Mouse (Mus musculus): Measurements from ENCODE around the gene P2ry12.

P2ry12 gene

GRCm38 (mm10) chr3:59191674-59192073 is 71.0 kb downstream of the P2ry12 start:
- intact Hi-C loops (cut with DNase I), result no loop called here

DNA sequence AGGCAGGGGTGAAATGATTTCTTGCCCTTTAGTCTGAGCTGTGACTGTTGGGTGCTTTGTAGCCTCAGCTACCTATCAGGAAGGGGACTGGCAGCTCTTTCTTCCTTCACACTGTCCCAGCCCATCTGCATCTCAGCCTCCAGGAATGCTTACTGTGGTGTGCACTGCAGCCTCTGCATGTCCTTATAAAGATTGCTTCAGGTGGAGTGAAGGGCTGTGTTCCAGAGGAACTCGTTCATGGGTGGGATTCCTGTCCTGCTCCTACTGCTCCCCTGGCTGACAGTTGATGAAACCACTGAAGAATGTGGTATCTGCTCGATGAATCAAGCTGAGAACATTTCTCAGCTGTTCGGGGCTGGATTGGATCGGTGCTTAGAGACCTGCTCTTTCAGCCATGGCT is 75.3 kb downstream of the P2ry12 start:
- intact Hi-C loops (cut with DNase I), result no loop called here

GRCm38 (mm10) chr3:59185662-59186061 is 77.0 kb downstream of the P2ry12 start:
- intact Hi-C loops (cut with DNase I), result no loop called here

DNA sequence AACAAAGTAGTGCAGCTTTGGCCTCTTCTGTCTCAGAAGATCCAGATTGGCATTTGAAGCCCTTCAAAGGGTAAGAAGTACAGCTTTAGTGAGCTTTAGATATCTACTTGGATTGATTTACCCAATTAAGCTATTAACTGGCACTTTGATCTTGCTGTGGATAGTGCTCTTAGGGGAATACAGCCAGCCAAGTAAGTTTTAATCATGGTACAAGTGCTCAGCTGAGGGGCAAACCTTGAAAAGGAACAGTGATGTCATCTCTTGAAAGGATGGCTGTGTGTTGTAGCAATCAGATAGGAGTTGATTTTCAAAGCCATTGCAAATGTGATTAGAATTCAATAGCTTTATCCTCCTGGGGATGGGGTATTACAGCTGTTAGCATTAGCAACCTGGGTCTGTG is 80.5 kb downstream of the P2ry12 start:
- intact Hi-C loops (cut with DNase I), result no loop called here

- intact Hi-C loops (cut with DNase I), result no loop called here
These were observed 81.5 kb downstream of the P2ry12 start for GRCm38 (mm10) chr3:59181134-59181533.

DNA sequence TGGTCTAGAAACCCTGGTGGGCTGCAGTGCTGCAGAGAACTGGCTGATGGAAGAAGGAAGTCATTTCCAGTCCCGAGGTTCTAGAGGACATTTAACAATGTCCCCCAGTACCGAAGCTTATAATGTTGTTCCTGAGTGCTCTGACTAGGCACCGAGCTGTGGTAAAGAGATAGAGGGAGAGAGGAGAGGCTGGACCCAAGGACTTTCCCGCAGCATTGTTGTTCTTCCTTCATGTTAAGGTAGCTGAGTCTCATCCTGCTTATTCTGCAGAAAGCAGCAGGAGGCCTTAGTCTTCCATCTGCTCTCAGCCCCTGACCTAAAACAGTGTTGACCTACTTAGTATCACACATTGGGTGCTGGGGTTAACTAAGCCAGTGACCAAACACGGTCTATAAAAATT is 85.8 kb downstream of the P2ry12 start:
- intact Hi-C loops (cut with DNase I), result loop anchor here (10.0 kb wide), 1 partner anchor 568 kb away; no protein-coding TSS in a partner anchor

GRCm38 (mm10) chr3:59175234-59175633 is 87.4 kb downstream of the P2ry12 start:
- intact Hi-C loops (cut with DNase I), result loop anchor here (2.0 to 10.0 kb wide), 2 partner anchors 34 to 570 kb away; no protein-coding TSS in a partner anchor

- intact Hi-C loops (cut with DNase I), result loop anchor here (2.0 to 10.0 kb wide), 2 partner anchors 34 to 570 kb away; no protein-coding TSS in a partner anchor
These were observed 88.1 kb downstream of the P2ry12 start for GRCm38 (mm10) chr3:59174426-59175154.

DNA sequence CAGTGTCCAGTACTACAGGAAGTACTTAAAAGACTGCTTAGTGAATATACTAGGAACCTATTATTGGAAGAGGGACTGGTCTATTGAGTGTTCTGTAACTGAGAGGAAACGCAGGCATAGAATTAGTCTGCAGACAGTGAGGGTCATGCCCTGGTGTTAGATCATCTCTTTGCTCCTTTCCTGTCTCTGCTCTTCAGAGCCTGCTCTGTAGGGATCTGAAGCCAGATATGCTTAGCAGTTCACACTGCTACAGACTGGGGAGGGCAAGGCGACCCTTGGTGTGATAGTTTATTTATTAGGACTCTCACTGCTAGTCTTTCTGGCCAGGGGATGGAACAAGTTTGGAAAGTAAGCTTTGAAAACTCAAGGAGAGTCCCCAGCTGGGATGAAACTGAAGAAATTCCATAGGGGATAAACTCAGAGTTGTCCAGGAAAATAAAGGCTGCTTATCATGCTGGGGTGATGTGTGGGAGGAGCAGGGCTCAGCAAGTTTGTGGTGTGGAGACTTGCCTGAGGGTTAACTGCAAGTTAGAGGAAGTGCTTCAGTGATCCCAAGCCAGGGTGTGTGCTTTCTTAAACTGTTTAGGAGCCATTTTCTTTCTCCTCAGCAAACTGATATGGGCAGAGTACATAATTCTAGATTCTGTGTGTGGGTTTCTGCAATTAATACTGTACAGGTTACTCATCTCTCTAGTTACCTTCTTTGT is 92.6 kb downstream of the P2ry12 start:
- intact Hi-C loops (cut with DNase I), result loop anchor here (2.0 to 10.0 kb wide), 3 partner anchors 49 to 575 kb away; no protein-coding TSS in a partner anchor

- intact Hi-C loops (cut with DNase I), result loop anchor here (2.0 to 10.0 kb wide), 2 partner anchors 48 to 94 kb away; no protein-coding TSS in a partner anchor
These were observed 93.5 kb downstream of the P2ry12 start for GRCm38 (mm10) chr3:59169215-59169614.

DNA sequence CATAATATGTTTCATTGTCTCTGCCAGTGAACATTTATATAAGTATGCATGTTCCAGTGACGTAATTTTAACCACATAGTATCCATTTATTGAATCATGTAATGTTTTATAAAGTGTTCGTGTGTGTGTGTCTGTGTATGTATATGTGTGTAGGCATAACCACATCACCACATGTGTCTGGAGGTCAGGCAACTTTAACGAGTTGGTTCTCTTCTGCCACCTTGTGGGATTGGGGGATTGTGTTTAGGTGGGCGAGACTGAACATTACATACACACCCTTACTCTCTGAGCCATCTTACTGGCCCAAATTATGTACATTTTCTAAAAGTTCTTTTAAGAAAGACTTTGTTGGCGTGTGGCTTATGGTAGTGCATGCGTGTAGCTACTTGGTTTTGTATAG is 94.2 kb downstream of the P2ry12 start:
- intact Hi-C loops (cut with DNase I), result loop anchor here (2.0 to 10.0 kb wide), 2 partner anchors 48 to 94 kb away; no protein-coding TSS in a partner anchor

DNA sequence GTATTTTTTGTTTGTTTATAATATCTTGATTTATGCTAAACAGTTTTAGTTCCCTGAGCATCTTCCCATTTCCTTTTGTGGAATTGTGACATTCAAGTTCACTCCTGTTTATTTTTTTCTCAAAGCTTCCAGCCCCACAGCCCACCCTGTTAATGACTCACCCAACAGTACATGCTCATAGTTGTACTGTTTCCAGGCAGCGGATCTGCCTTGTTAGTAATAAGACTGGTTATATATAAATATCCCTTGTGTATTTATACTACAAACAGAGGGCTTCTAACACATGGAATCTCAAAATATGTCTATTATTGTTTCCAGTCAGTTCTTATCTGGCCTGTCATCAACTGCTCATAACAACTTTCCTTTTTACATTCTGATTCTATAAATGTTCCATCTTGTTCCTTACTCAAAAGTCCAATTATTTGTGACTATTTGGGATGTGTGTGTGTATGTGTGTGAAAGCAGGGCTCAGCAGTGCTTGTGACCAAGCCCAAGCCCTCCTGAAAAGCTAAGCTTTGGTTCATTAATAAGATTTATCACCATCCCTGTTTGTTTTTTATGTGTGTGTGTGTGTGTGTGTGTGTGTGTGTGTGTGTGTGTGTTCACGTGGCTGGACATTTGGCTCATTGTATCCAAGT is 95.1 kb downstream of the P2ry12 start:
- intact Hi-C loops (cut with DNase I), result loop anchor here (2.0 to 10.0 kb wide), 2 partner anchors 47 to 93 kb away; no protein-coding TSS in a partner anchor
